8 mouse cellular contexts compared by ENCODE assay signal in the genomic region with DNA sequence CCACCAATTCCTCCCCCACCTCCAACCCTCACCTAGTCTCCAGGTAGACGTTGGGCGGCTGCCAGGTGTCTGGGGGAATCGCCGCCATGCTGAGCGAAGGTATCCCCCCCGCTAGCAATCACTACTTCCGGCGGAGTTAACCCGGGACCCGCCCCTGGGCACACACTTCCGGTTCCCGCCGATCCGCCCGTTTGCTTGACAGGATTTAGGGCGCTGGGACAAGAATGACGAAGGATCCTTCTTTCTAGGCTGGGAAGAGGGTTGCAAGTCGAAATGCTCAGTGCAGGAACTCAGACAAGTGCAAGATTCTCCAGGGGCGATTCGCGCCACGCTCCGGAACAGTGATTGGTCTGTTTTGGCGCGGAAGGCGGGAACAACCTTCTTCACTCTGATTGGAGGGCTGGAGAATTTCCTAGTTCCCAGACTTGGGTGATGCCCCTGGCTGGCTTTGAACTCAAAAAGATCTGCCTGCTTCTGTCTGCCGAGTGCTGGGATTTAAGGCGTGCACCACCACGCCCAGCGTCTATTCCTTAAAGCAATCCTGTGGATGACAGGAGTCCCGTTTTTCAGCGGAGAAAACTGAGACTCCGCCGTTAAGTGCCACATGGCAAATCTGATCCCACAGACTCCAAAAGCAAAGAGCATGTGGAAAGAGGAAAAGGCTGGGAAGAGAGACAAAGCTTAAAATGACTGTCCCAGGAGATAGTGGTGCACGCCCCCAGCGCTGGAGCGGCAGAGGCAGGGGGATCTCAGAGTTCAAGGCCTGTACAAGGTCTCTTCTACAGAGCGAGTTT. TPM values are rescaled to one million over a fixed set of nuclear protein-coding genes. Genes with fewer than 3 reads are reported as not detected.
A peak's percentile ranks its signal among the peaks of the same experiment; 100 is the strongest.
DNase-seq lines count a peak whose midpoint lies in the region; ATAC-seq and TF ChIP-seq lines count a peak whose summit lies in the region.

A gene (minus strand): TSS at position 347 of the 794 bp plus-strand sequence.

- peaks cover 47% of the 10 kb centered on the region for H3K4me1 ChIP-seq in forebrain, embryonic 13.5 days
- peaks cover 7% of the 10 kb centered on the region; the same call in 1 of the 2 replicates for H3K4me1 ChIP-seq in lung, adult 2 months (ENCODE audit: control insufficient read depth, insufficient read depth, low read length)

- H3K4me2 ChIP-seq in forebrain, embryonic 13.5 days: peak within 1 kb of the TSS; percentile 80

- peak; percentile 94 for DNase-seq in ES-CJ7 (ENCODE audit: low read depth, low spot score)
- peak; percentile 85 for DNase-seq in c-Kit-positive CD71-positive TER-119-positive erythroid progenitor cells, embryonic 14.5 days (ENCODE audit: low spot score)
- DNase-seq in heart, postnatal 10 days: peak; percentile 84 to 89
- peak; percentile 76 for DNase-seq in large intestine, adult 2 months (ENCODE audit: low read depth, low spot score)
- DNase-seq in lung, adult 2 months: peak; percentile 89
- DNase-seq in thymus, adult 18-20 months: peak; percentile 66 to 77

- H3K36me3 ChIP-seq in forebrain, embryonic 13.5 days (ENCODE audit: poor library complexity, severe bottlenecking): peaks cover 24% of the 10 kb centered on the region

- H3K4me3 ChIP-seq in forebrain, embryonic 13.5 days: peak within 1 kb of the TSS; percentile 87
- peak within 1 kb of the TSS; percentile 88 for H3K4me3 ChIP-seq in lung, adult 2 months (replicated peaks; ENCODE audit: extremely low read depth, low read depth, low read length)

- WGBS in forebrain, embryonic 13.5 days: 6% methylated on average over 38 of the region's 38 CpGs
- 5% methylated on average over 38 of the region's 38 CpGs for WGBS in large intestine, adult 2 months
- 7% methylated on average over 38 of the region's 38 CpGs for WGBS in lung, adult 2 months

- TF ChIP-seq POLR2A in lung, adult 2 months (IDR thresholded peaks at IDR 0.05; ENCODE audit: borderline replicate concordance, extremely low read depth, low read depth, low read length): 0 out of 2 replicates have a peak, but pooled peaks have one; percentile 7

- no peaks in the 10 kb centered on the region for H3K9me3 ChIP-seq in forebrain, embryonic 13.5 days (replicated peaks)

- no peak for TF ChIP-seq CTCF in lung, adult 2 months (IDR thresholded peaks at IDR 0.05; ENCODE audit: insufficient read depth, low read length)

- intact Hi-C loops in heart, postnatal 10 days (cut with DNase I): no loop called here

- H3K9ac ChIP-seq in forebrain, embryonic 13.5 days: peak within 1 kb of the TSS; percentile 87

- H3K27me3 ChIP-seq in forebrain, embryonic 13.5 days: no peaks in the 10 kb centered on the region

- peak; percentile 69 for ATAC-seq in forebrain, embryonic 13.5 days
- ATAC-seq in neutrophil, adult 5-6 weeks (ENCODE audit: extremely low read depth, insufficient number of reproducible peaks, low FRiP score, poor library complexity, severe bottlenecking): peak; percentile 52

- H3K27ac ChIP-seq in forebrain, embryonic 13.5 days: peak within 1 kb of the TSS; percentile 99

RNA-seq across cellular contexts. Expression of the gene that starts here (rescaled TPM):
- 151 and 157 TPM in 2 replicates for polyA plus RNA-seq in forebrain, embryonic 13.5 days (2015; fragmentation: Nextera tagmentation; extraction: Ambion mirVana)
- total RNA-seq in heart, postnatal 10 days (2021): 10 to 100 TPM; 31.2 to 34.1 TPM
- 37.7 and 40.0 TPM in 2 replicates for polyA plus RNA-seq in large intestine, adult 2 months (2012; rRNA removed)
- polyA plus RNA-seq in lung, adult 2 months (2012; rRNA removed): 18.7 and 20.7 TPM in 2 replicates
- total RNA-seq in neutrophil, adult 5-6 weeks (2017): 23.1 and 25.7 TPM in 2 replicates

Comparison
In these comparisons a context has a peak if more than half of its experiments do, and no peak if none do; other contexts are left out.
1. Peak in every context shown above with its lines: DNase-seq, ATAC-seq, H3K4me3 ChIP-seq and H3K27ac ChIP-seq.